28 mouse cellular contexts compared by ENCODE assay signal in the genomic region with DNA sequence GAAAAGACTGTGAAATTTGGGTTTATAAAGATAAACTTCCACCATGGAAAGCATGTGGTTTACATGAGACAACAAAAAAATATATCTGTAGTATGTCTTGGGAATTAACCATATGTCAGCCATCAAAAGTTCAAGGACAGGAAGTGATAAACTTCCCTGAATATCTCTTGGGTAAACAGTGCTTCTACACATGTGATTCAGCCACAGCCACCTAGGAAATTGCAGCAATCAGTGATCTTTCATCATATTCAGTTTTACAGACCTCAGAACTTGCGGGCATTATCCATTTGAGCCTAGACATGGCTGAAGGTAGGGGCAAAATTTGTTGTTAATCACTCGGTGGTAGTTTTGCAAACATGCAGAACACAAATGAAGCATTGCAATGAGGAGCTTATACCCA. TPM values are rescaled to one million over a fixed set of nuclear protein-coding genes. Genes with fewer than 3 reads are reported as not detected.
"Had no signal": no experiment of that assay in that cellular context is flagged by ENCODE, and none has a peak within 500 bp of the region (broad histone marks: within the 10 kb centered on the region; RNA-seq: fewer than 3 reads in every experiment).

No protein-coding gene starts in this region.

- ATAC-seq: liver, postnatal 0 days; lung, postnatal 0 days had no signal

- H3K27me3 ChIP-seq: limb, embryonic 12.5 days; limb, embryonic 15.5 days; neural tube, embryonic 12.5 days; neural tube, embryonic 15.5 days; stomach, embryonic 15.5 days had no signal

- H3K4me3 ChIP-seq: limb, embryonic 12.5 days; limb, embryonic 15.5 days; neural tube, embryonic 12.5 days; neural tube, embryonic 15.5 days; stomach, embryonic 15.5 days had no signal

- H3K36me3 ChIP-seq: limb, embryonic 12.5 days; limb, embryonic 15.5 days; neural tube, embryonic 12.5 days; neural tube, embryonic 15.5 days; stomach, embryonic 15.5 days had no signal

- DNase-seq: kidney, adult 9 months; kidney, postnatal 14 days; kidney, postnatal 4 days; left cerebral cortex, postnatal 4 days; liver, postnatal 0 days; lung, embryonic 14.5 days; midbrain, embryonic 14.5 days; retina, postnatal 1 day; right cerebral cortex, postnatal 25 days; spleen, adult 18-20 months; thymus, postnatal 36 days had no signal

- H3K4me2 ChIP-seq: limb, embryonic 12.5 days; limb, embryonic 15.5 days; liver, embryonic 11.5 days; lung, embryonic 14.5 days; midbrain, embryonic 11.5 days; neural tube, embryonic 12.5 days; neural tube, embryonic 15.5 days; stomach, embryonic 15.5 days had no signal

RNA-seq across cellular contexts. Expression of a gene that starts 16.7 kb away (rescaled TPM):
- total RNA-seq: layer of hippocampus, adult 18-20 months; layer of hippocampus, postnatal 14 days; left cerebral cortex, adult 8-10 months; left cerebral cortex, postnatal 14 days; left cerebral cortex, postnatal 4 days; megakaryocyte-erythroid progenitor cell, adult 5-6 weeks; midbrain, postnatal 0 days had no signal
- polyA plus RNA-seq: kidney, embryonic 16.5 days; limb, embryonic 12.5 days; limb, embryonic 15.5 days; liver, embryonic 11.5 days; liver, embryonic 14.5 days; liver, postnatal 0 days; lung, embryonic 14.5 days; lung, postnatal 0 days; macrophage; midbrain, embryonic 11.5 days; midbrain, embryonic 14.5 days; midbrain, postnatal 0 days; neural tube, embryonic 12.5 days; neural tube, embryonic 15.5 days had no signal

RNA-seq across cellular contexts. Expression of a gene that starts 19.4 kb away (rescaled TPM):
- total RNA-seq: layer of hippocampus, adult 18-20 months; layer of hippocampus, postnatal 14 days; left cerebral cortex, adult 8-10 months; left cerebral cortex, postnatal 14 days; left cerebral cortex, postnatal 4 days; megakaryocyte-erythroid progenitor cell, adult 5-6 weeks; midbrain, postnatal 0 days had no signal
- polyA plus RNA-seq: kidney, embryonic 16.5 days; limb, embryonic 12.5 days; limb, embryonic 15.5 days; liver, embryonic 11.5 days; liver, embryonic 14.5 days; liver, postnatal 0 days; lung, embryonic 14.5 days; lung, postnatal 0 days; macrophage; midbrain, embryonic 11.5 days; midbrain, embryonic 14.5 days; neural tube, embryonic 12.5 days; neural tube, embryonic 15.5 days; stomach, embryonic 15.5 days had no signal

RNA-seq across cellular contexts. Expression of a gene that starts 54.1 kb away (rescaled TPM):
- total RNA-seq: layer of hippocampus, adult 18-20 months; layer of hippocampus, postnatal 14 days; left cerebral cortex, adult 8-10 months; left cerebral cortex, postnatal 14 days; left cerebral cortex, postnatal 4 days; megakaryocyte-erythroid progenitor cell, adult 5-6 weeks; midbrain, postnatal 0 days had no signal
- polyA plus RNA-seq: kidney, embryonic 16.5 days; limb, embryonic 12.5 days; limb, embryonic 15.5 days; liver, embryonic 11.5 days; liver, embryonic 14.5 days; liver, postnatal 0 days; lung, embryonic 14.5 days; lung, postnatal 0 days; macrophage; midbrain, embryonic 11.5 days; midbrain, embryonic 14.5 days; midbrain, postnatal 0 days; neural tube, embryonic 12.5 days; neural tube, embryonic 15.5 days had no signal
